Mouse (Mus musculus) liver, embryonic 14.5 days (tissue): Measurements from ENCODE around the gene Atp6v1g2. TPM values are rescaled to one million over a fixed set of nuclear protein-coding genes. Genes with fewer than 3 reads are reported as not detected.
A peak's percentile ranks its signal among the peaks of the same experiment; 100 is the strongest.

Source experiments
- ATAC-seq: fragments of 200-750 bp; cut with Nextera tagmentation; 2 replicates; pipeline ENCODE4 v1.8.0; 2017; ENCODE audit warnings: moderate number of reproducible peaks, mild to moderate bottlenecking, moderate library complexity; ENCODE audit not compliant: insufficient read depth
- DNase-seq, 3 experiments: peaks; one replicate each; pipeline ENCODE4 v3.0.0-alpha.2; 2012 to 2013; ENCODE audit warnings: low read depth in 3 of 3, low spot score in 3 of 3
- H3K27ac ChIP-seq: fragments of 300-500 bp; sonication (generic); 2 replicates; pipeline ENCODE4 v1.5.1; 2014; ENCODE audit warnings: moderate library complexity, mild to moderate bottlenecking, control low read depth, inconsistent platforms
- H3K27me3 ChIP-seq: fragments of 300-500 bp; sonication (generic); 2 replicates; pipeline ENCODE4 v1.6.1; 2014; ENCODE audit warnings: mild to moderate bottlenecking, low read length, moderate library complexity; ENCODE audit not compliant: control insufficient read depth, insufficient read depth
- H3K36me3 ChIP-seq: fragments of 300-500 bp; sonication (generic); replicated peaks from 2 replicates; pipeline ENCODE4 v1.6.1; 2014; ENCODE audit warnings: low read depth; ENCODE audit not compliant: control insufficient read depth, insufficient read depth
- H3K4me1 ChIP-seq, 2 experiments: fragments of 200-500 bp in 1 of 2; fragments of 300-500 bp in 1 of 2; sonication (generic) in 1 of 2; replicated peaks; 2 replicates each; pipeline ENCODE4 v1.6.1; 2012 to 2014; ENCODE audit warnings: antibody characterized with exemption in 1 of 2, inconsistent platforms in 1 of 2, low read length in 1 of 2; ENCODE audit not compliant: control insufficient read depth in 2 of 2, insufficient read depth in 2 of 2
- H3K4me2 ChIP-seq: fragments of 300-500 bp; sonication (generic); 2 replicates; pipeline ENCODE4 v1.6.1; 2014; ENCODE audit warnings: low read depth, mild to moderate bottlenecking, control low read depth, moderate library complexity
- H3K4me3 ChIP-seq, 2 experiments: fragments of 200-500 bp in 1 of 2; fragments of 300-500 bp in 1 of 2; sonication (generic) in 1 of 2; 2 replicates each; pipeline ENCODE4 v1.5.1; 2012 to 2014; ENCODE audit warnings: low read depth in 2 of 2, low read length in 2 of 2, mild to moderate bottlenecking in 2 of 2, control low read depth in 1 of 2, inconsistent platforms in 1 of 2, moderate library complexity in 1 of 2; ENCODE audit not compliant: insufficient read depth in 1 of 2
- H3K9ac ChIP-seq: fragments of 300-500 bp; sonication (generic); replicated peaks from 2 replicates; pipeline ENCODE4 v1.6.1; 2014; ENCODE audit warnings: mild to moderate bottlenecking, control low read depth, moderate library complexity
- H3K9me3 ChIP-seq: fragments of 300-500 bp; sonication (generic); 2 replicates; pipeline ENCODE4 v1.6.1; 2016; ENCODE audit warnings: low read length, mixed read lengths; ENCODE audit not compliant: control insufficient read depth
- CTCF ChIP-seq: IDR thresholded peaks from 2 replicates; pipeline ENCODE4 v1.5.1; 2016; ENCODE audit warnings: antibody characterized with exemption, low read depth, control low read depth
- EP300 ChIP-seq: IDR thresholded peaks from 2 replicates; pipeline ENCODE4 v1.6.1; 2016; ENCODE audit warnings: antibody characterized with exemption, low read depth
- WGBS: fragments of 180-500 bp; shearing (Covaris S2); extraction: QIAGEN DNeasy Blood & Tissue Kit; methylation state at CpG from one replicate; pipeline ENCODE4 v1.1.7; 2014; ENCODE audit not compliant: insufficient replicate concordance; 5-methylcytosine and 5-hydroxymethylcytosine counted together
- polyA plus RNA-seq, 2 experiments: library from polyadenylated mRNA; depleted of rRNA in 1 of 2; stranded (reverse) in 1 of 2; unstranded in 1 of 2; fragments of >200 nt; fragmentation: Nextera tagmentation in 1 of 2; extraction: Ambion mirVana in 1 of 2; gene quantifications; 2 replicates each; pipeline versions ENCODE4 v1.2.1 to v1.2.3; 2012 to 2014

Gene Atp6v1g2
- polyA plus RNA-seq, 2 experiments, result 0.76 to 1.8 TPM

DNA sequence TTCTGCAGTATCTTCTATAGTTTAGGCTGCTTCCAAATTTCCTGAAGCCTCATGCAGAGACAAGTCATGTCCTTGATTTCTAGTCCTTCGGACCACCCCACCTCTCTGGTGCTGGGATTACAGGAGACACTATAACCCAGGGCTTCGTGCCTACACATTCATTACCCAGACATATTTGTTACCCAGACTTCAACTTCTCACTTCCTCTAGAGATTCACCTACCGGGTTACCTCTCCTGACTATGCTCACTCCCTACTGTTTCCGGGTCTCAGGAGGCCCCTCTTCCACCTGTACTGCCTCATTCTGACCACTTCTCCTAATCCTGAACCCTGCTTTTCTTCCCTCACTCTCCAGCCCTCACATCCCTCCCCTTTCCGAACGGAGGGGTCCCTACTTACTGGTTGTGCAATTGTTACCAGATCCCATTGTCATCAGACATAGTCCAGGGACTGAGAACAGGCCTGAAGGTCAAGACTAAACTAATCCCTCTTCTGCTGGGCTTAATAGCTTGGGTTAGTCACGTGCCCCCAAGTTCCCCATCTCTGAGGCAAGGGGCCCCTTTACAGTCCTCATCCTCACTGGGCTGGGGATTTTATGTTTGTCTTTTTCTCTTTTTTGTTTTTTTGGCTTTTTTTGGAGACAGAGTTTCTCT, 45.4 kb upstream of the Atp6v1g2 start, which contains the start of gene Lst1:
Gene Lst1, minus strand, starts transcription at position 481 of the 652 bp plus-strand sequence.
- Histone ChIP-seq H3K36me3 (no peaks in the 10 kb centered on the region), H3K9ac (no peak within 1 kb of the TSS), H3K4me1 (peaks cover 3 to 11% of the 10 kb centered on the region in 2 experiments; a peak in 3 of 4 replicates), H3K4me2 (peak within 1 kb of the TSS; percentile 15; the same call in 1 of the 2 replicates), H3K9me3 (no peaks in the 10 kb centered on the region), H3K27ac (no peak within 1 kb of the TSS), H3K4me3 (0 out of 4 replicates have a peak within 1 kb of the TSS, but pooled peaks have one; percentile 2 to 41), H3K27me3 (no peaks in the 10 kb centered on the region)
- WGBS, result 34% methylated on average over 7 of the region's 7 CpGs
- TF ChIP-seq CTCF, result no peak
- ATAC-seq, result no peak
- no peak for DNase-seq

DNA sequence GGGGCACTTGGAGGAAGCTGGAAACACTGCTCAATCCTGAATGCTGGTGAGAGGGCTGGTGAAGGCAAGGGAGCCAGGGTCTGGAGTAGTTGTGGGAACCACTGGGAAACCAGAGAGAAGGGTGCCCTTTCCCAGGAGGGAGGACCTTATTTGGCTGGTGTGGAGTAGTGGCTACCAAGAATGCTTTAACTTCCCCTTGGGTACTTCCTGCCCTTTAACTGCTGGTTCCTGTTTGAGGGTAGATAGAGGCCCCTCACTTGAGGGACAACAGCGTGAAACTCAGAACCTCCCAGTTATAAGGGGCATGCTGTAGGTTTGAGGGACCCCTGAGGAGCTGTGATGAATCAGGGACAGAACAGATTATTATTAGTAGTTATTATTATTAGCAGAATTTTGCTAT, 44.3 kb upstream of the Atp6v1g2 start:
- DNase-seq (no peak), ATAC-seq (no peak)
- Histone ChIP-seq H3K9me3 (no peaks in the 10 kb centered on the region), H3K4me3 (no peak overlapping the region), H3K4me1 (peaks cover 3 to 11% of the 10 kb centered on the region in 2 experiments; a peak in 3 of 4 replicates), H3K4me2 (no peak overlapping the region), H3K36me3 (no peaks in the 10 kb centered on the region), H3K9ac (no peak overlapping the region), H3K27ac (no peak overlapping the region), H3K27me3 (no peaks in the 10 kb centered on the region; the same call in 1 of the 2 replicates)
- no peak for TF ChIP-seq EP300
- TF ChIP-seq CTCF, result no peak
- 0% methylated on average over 1 of the region's 1 CpGs for WGBS

DNA sequence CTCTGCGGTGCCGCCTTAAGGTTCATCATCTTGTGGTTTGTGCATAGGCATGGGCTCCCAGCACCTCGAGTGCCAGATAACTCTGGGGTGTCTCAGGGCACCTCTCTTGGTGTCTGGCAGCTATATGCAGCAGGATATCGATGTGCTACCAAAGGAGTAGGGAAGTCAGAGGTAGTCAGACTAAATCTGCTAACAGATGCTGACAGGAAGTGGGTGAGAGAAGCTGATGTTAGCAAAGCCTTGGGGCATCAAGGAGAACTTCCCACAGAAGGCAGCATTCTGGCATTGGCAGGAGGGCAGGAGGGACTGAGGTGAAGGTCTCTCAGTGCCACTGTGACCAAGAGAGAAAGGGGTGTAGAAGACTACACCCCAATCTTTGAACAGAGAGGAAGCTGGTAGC, 43.4 kb upstream of the Atp6v1g2 start:
- H3K9ac ChIP-seq, result no peak overlapping the region
- H3K27ac ChIP-seq, result no peak overlapping the region

DNA sequence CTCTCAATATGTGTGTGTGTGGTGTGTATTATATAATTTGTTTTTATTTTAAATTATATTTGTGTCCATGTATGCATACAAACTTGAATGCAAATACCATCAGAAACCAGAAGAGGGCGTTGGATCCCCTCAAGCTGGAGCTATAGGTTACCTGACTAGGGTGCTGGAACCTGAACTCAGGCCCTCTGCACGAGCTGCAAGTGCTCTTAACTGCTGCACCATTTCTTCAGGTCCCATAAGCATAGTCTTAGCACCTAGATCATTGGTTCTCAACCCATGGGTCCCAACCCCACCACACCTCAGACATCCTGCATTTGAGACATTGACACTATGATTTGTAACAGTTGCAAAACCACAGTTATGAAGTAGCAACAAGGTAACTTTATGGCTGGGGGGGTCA, 41.7 kb upstream of the Atp6v1g2 start:
- DNase-seq (no peak), ATAC-seq (no peak)
- TF ChIP-seq EP300 (no peak), CTCF (peak; percentile 27; the same call in 1 of the 2 replicates)
- no peak overlapping the region for H3K27ac ChIP-seq
- H3K9me3 ChIP-seq, result no peaks in the 10 kb centered on the region
- no peak overlapping the region for H3K9ac ChIP-seq
- H3K4me1 ChIP-seq, result peaks cover 0 to 13% of the 10 kb centered on the region in 2 experiments; a peak in 2 of 4 replicates
- peaks cover 14% of the 10 kb centered on the region for H3K27me3 ChIP-seq
- WGBS, result 42% methylated on average over 2 of the region's 2 CpGs
- no peaks in the 10 kb centered on the region for H3K36me3 ChIP-seq
- H3K4me3 ChIP-seq, result no peak overlapping the region
- no peak overlapping the region for H3K4me2 ChIP-seq

More for the DNA sequence above, 43.4 kb upstream of the Atp6v1g2 start:
- no peaks in the 10 kb centered on the region for H3K9me3 ChIP-seq
- H3K36me3 ChIP-seq, result no peaks in the 10 kb centered on the region
- DNase-seq, result no peak
- ATAC-seq, result no peak
- peaks cover 6% of the 10 kb centered on the region for H3K27me3 ChIP-seq
- no peak overlapping the region; the same call in 1 of the 2 replicates for H3K4me2 ChIP-seq
- no peak overlapping the region for H3K4me3 ChIP-seq
- peaks cover 3 to 11% of the 10 kb centered on the region in 2 experiments; a peak in 3 of 4 replicates for H3K4me1 ChIP-seq
- WGBS, result 10% methylated on average over 4 of the region's 4 CpGs
- TF ChIP-seq EP300 (no peak), CTCF (no peak)

DNA sequence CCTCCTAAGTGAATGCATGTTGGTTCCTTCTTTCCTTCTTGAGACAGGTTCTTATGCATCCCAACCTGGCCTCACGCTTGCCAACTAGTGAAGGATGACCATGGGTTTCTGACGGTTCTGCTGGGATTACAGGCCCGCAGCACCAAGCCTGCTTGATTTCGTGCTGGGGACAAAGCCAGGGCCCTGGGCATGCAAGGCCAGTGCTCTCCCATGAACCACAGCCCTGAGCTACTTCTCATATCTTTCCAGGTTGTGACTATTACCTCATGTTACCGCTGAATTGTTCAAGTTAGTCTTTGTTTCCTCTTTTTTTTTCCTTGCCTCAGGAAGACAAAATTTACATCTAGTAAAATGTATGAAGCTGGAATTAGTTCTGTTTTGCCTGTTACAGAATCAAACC, 40.5 kb upstream of the Atp6v1g2 start:
- ATAC-seq, result no peak
- peaks cover 0 to 13% of the 10 kb centered on the region in 2 experiments; a peak in 2 of 4 replicates for H3K4me1 ChIP-seq
- DNase-seq, result no peak
- peaks cover 14% of the 10 kb centered on the region for H3K27me3 ChIP-seq
- no peak overlapping the region for H3K4me3 ChIP-seq
- no peak overlapping the region for H3K9ac ChIP-seq
- WGBS, result 46% methylated on average over 5 of the region's 5 CpGs
- no peaks in the 10 kb centered on the region for H3K36me3 ChIP-seq
- TF ChIP-seq CTCF (no peak), EP300 (no peak)
- no peaks in the 10 kb centered on the region for H3K9me3 ChIP-seq
- no peak overlapping the region for H3K27ac ChIP-seq
- no peak overlapping the region for H3K4me2 ChIP-seq
